Mouse (Mus musculus): Measurements from ENCODE around the gene Tsacc. TPM values are rescaled to one million over a fixed set of nuclear protein-coding genes. Genes with fewer than 3 reads are reported as not detected.
"Not testable (repeated sequence)": the region's sequence is repeated elsewhere in the genome, so short reads cannot be mapped to it uniquely, and the experiment has no call there.

The Tsacc gene
- polyA plus RNA-seq, 1 experiment: 10.1 TPM

GRCm38 (mm10) chr3:88331282-88331681, 34.5 kb upstream of the Tsacc start:
- Histone ChIP-seq H3K4me3 (ENCODE audit: insufficient read depth, low read length) (no peak overlapping the region), H3K4me1 (ENCODE audit: control insufficient read depth, insufficient read depth, low read length) (peaks cover 10% of the 10 kb centered on the region; the same call in 1 of the 2 replicates)

GRCm38 (mm10) chr3:88328956-88329355, 32.2 kb upstream of the Tsacc start:
- H3K4me1 ChIP-seq (ENCODE audit: control insufficient read depth, insufficient read depth, low read length): peaks cover 8% of the 10 kb centered on the region
- no peak for TF ChIP-seq POLR2A (IDR thresholded peaks at IDR 0.05; ENCODE audit: borderline replicate concordance, low read depth, low read length)
- H3K4me3 ChIP-seq (ENCODE audit: insufficient read depth, low read length): no peak overlapping the region
- H3K27ac ChIP-seq (ENCODE audit: insufficient read depth, low read depth, low read length): no peak overlapping the region

More at GRCm38 (mm10) chr3:88331282-88331681, 34.5 kb upstream of the Tsacc start:
- H3K27ac ChIP-seq (ENCODE audit: insufficient read depth, low read depth, low read length): no peak overlapping the region
- TF ChIP-seq CTCF (IDR thresholded peaks at IDR 0.05; ENCODE audit: low read depth, low read length): peak; percentile 84; the same call in 1 of the 2 replicates
- TF ChIP-seq POLR2A (IDR thresholded peaks at IDR 0.05; ENCODE audit: borderline replicate concordance, low read depth, low read length): no peak

GRCm38 (mm10) chr3:88324951-88325405, 28.2 kb upstream of the Tsacc start, which contains the start of gene Glmp:
TSS of gene Glmp (plus strand) at chr3:88325023.
- Histone ChIP-seq H3K4me1 (ENCODE audit: control insufficient read depth, insufficient read depth, low read length) (peaks cover 7% of the 10 kb centered on the region; the same call in 1 of the 2 replicates), H3K27ac (ENCODE audit: insufficient read depth, low read depth, low read length) (peak within 1 kb of the TSS; percentile 50), H3K4me3 (ENCODE audit: insufficient read depth, low read length) (peak within 1 kb of the TSS; percentile 80)
- no peak for TF ChIP-seq CTCF (IDR thresholded peaks at IDR 0.05; ENCODE audit: low read depth, low read length)
- TF ChIP-seq POLR2A (IDR thresholded peaks at IDR 0.05; ENCODE audit: borderline replicate concordance, low read depth, low read length): peak; percentile 58; the same call in 1 of the 2 replicates

DNA sequence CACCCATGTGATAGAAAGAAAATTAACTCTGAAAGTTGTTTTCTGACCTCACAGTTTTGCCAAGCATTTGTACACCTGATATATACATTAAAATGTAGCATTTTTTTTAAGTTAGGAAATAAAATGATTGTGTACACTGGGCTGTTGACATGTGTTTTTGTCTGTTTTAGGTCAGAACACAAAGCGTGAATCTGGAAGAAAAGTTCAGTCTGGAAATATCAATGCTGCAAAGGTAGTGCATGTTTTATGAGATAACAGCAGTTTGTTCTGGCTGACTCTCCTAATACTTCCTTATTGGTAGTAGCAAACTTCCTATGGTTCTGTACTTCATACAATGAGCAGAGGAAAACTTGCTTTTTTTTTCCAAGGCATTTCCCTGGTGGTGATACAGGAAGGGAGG, 2.4 kb upstream of the Tsacc start:
- peaks cover 7% of the 10 kb centered on the region for H3K4me1 ChIP-seq (ENCODE audit: control insufficient read depth, insufficient read depth, low read length)
- no peak overlapping the region for H3K27ac ChIP-seq (ENCODE audit: insufficient read depth, low read depth, low read length)
- TF ChIP-seq POLR2A (IDR thresholded peaks at IDR 0.05; ENCODE audit: borderline replicate concordance, low read depth, low read length) (no peak), CTCF (IDR thresholded peaks at IDR 0.05; ENCODE audit: low read depth, low read length) (no peak)
- no peak overlapping the region for H3K4me3 ChIP-seq (ENCODE audit: insufficient read depth, low read length)

DNA sequence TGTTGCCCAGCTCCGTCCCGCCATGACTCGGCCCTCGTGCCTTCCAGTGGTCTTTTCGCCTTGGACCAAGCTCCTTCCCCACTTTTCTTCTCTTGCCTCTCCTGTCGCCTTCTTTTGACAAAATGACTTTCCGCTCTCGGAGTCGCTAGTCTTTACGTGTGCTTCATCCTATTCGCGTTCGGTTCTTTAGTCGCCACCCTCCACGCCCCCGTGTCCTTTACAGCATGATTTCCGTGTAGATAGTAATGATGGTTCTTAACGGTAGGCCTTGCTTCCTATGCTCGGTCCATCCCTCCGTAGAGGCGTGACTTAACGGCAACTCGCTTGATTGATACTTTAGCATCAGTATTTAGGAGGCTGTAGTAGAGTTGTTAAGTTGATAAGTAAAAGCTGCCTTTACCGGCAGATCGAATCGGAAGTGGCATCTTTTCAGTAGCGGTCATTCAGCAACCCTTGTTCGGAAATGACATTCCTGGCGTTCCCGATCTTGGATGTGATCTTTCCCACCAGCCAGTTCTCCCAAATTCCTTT, 587 bp upstream of the Tsacc start:
- Histone ChIP-seq H3K4me1 (ENCODE audit: control insufficient read depth, insufficient read depth, low read length) (peaks cover 7% of the 10 kb centered on the region), H3K27ac (ENCODE audit: insufficient read depth, low read depth, low read length) (peak overlapping the region; percentile 59), H3K4me3 (ENCODE audit: insufficient read depth, low read length) (peak overlapping the region; percentile 68)
- TF ChIP-seq POLR2A (IDR thresholded peaks at IDR 0.05; ENCODE audit: borderline replicate concordance, low read depth, low read length) (no peak), CTCF (IDR thresholded peaks at IDR 0.05; ENCODE audit: low read depth, low read length) (no peak)

DNA sequence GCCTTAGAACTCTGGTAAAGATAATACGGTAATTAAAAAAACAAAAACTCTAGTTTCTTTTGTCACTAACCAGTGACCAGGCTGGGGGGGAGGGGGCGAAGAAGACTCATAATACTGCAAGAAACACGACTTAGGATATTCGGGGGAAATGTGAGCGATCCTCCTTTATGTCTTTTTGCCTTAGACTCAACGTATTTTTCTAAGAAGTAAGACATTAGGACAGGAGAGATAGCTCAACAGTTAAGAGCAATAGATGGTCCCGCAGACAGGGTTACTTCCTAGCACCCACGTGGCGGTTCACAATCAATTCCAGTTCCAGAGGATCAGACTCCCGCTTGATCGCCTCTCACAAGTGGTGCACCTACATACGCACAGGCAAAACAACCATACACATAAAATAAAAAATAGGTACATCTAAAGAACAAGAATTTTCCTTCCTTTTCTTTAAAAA, 664 bp downstream of the Tsacc start:
- TF ChIP-seq CTCF (IDR thresholded peaks at IDR 0.05; ENCODE audit: low read depth, low read length): no peak
- TF ChIP-seq POLR2A (IDR thresholded peaks at IDR 0.05; ENCODE audit: borderline replicate concordance, low read depth, low read length): no peak
- Histone ChIP-seq H3K27ac (ENCODE audit: insufficient read depth, low read depth, low read length) (peak overlapping the region; percentile 92), H3K4me1 (ENCODE audit: control insufficient read depth, insufficient read depth, low read length) (peaks cover 7% of the 10 kb centered on the region)

DNA sequence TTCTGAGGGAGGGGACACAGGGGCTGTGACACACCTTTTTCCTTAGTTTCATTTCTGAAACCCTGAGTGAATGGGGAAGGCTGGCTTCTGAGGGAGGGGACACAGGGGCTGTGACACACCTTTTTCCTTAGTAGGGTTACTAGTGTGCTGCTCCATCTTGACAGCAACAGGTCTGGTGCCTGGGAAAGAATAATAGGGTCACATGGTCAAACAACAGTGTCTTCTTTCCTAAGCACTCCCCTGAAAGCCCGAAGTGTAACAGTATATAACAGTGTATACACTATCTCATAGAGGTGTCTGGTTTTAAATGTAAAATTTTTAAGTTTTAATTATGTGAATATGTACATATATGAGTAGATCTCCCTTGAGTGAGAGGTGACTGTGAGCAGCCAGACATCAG, 1.5 kb downstream of the Tsacc start:
- H3K4me1 ChIP-seq (ENCODE audit: control insufficient read depth, insufficient read depth, low read length): not testable (repeated sequence)
- H3K27ac ChIP-seq (ENCODE audit: insufficient read depth, low read depth, low read length): 0 out of 2 replicates have a peak overlapping the region, but pooled peaks have one; percentile 92
- H3K4me3 ChIP-seq (ENCODE audit: insufficient read depth, low read length): peak overlapping the region; percentile 75

More for the DNA sequence above, 664 bp downstream of the Tsacc start:
- H3K4me3 ChIP-seq (ENCODE audit: insufficient read depth, low read length): peak overlapping the region; percentile 75

- H3K4me3 ChIP-seq (ENCODE audit: insufficient read depth, low read length): no peak overlapping the region
- TF ChIP-seq CTCF (IDR thresholded peaks at IDR 0.05; ENCODE audit: low read depth, low read length) (no peak), POLR2A (IDR thresholded peaks at IDR 0.05; ENCODE audit: borderline replicate concordance, low read depth, low read length) (no peak)
- H3K27ac ChIP-seq (ENCODE audit: insufficient read depth, low read depth, low read length): no peak overlapping the region
- H3K4me1 ChIP-seq (ENCODE audit: control insufficient read depth, insufficient read depth, low read length): peaks cover 2% of the 10 kb centered on the region; the same call in 1 of the 2 replicates
Measured at GRCm38 (mm10) chr3:88291970-88292369, 4.8 kb downstream of the Tsacc start.

DNA sequence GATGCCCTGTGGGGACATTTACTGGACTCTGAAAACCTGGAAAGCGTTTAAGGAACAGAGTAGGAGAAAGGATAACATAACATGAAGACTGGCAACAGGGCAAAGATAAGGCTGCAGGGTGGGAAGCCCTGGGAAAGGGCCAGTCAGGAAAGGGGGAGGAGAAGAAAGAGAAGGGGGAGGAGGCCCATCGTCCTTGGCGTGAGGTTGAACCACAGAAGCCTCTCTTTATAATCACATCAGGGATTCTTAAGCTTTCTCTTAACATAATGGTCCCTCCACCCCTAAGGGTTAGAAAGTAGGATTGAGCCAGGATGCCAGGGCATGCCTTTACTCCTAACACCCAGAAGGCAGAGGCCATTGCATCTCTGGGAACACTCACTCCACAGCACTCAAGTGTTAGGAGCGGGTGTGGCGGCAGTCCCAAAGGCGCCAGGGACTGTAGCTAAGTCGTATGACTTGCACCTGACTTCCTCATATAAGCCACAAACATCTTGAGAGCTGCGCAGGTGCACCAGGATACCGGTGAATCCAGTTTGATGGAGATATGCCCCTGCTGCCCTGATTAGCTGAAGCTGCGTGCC, 8.6 kb downstream of the Tsacc start:
- not testable (repeated sequence) for H3K4me1 ChIP-seq (ENCODE audit: control insufficient read depth, insufficient read depth, low read length); H3K4me3 ChIP-seq (ENCODE audit: insufficient read depth, low read length); H3K27ac ChIP-seq (ENCODE audit: insufficient read depth, low read depth, low read length)

GRCm38 (mm10) chr3:88287110-88287509, 9.7 kb downstream of the Tsacc start, which contains the start of gene Gm38392:
TSS of gene Gm38392 (minus strand) at chr3:88287210.
- TF ChIP-seq CTCF (IDR thresholded peaks at IDR 0.05; ENCODE audit: low read depth, low read length) (no peak), POLR2A (IDR thresholded peaks at IDR 0.05; ENCODE audit: borderline replicate concordance, low read depth, low read length) (no peak)
- no peak within 1 kb of the TSS for H3K4me3 ChIP-seq (ENCODE audit: insufficient read depth, low read length)
- no peaks in the 10 kb centered on the region for H3K4me1 ChIP-seq (ENCODE audit: control insufficient read depth, insufficient read depth, low read length)
- no peak within 1 kb of the TSS for H3K27ac ChIP-seq (ENCODE audit: insufficient read depth, low read depth, low read length)

GRCm38 (mm10) chr3:88285565-88285895, 11.3 kb downstream of the Tsacc start:
- not testable (repeated sequence) for H3K27ac ChIP-seq (ENCODE audit: insufficient read depth, low read depth, low read length); H3K4me1 ChIP-seq (ENCODE audit: control insufficient read depth, insufficient read depth, low read length); H3K4me3 ChIP-seq (ENCODE audit: insufficient read depth, low read length)

DNA sequence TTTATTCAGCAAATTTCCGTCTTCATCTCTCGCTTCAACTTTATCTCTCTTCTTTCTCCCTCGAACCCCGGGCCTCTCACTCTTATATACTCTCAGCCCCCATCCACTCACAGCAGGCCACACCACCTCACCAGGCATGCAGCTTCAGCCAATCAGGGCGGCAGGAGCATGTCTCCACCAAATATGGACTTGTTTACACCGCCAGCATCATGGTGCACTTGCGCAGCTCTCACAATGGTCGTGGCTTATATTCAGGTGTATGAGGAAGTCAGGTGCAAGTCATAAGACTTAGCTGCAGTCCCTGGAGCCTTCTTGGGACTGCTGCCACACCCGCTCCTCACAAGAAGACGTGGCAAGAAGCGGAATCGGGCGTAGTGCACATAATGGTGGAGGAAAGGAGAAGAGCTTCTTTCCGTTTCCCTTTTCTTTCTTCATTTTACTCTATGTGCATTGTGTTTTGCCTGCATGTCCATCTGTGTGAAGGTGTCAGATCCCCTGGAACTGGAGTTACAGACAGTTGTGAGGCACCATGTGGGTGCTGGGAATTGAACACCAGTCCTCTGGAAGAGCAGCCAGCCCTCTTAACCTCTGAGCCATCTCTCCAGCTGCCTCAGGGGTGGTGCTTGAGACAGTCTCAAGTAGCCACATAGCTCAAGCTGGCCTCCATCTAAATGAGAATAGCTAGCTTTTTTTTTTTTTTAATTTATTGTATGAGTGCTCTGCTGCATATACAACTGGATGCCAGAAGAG, 11.8 kb downstream of the Tsacc start:
- H3K4me1 ChIP-seq (ENCODE audit: control insufficient read depth, insufficient read depth, low read length); H3K27ac ChIP-seq (ENCODE audit: insufficient read depth, low read depth, low read length); H3K4me3 ChIP-seq (ENCODE audit: insufficient read depth, low read length): not testable (repeated sequence)

DNA sequence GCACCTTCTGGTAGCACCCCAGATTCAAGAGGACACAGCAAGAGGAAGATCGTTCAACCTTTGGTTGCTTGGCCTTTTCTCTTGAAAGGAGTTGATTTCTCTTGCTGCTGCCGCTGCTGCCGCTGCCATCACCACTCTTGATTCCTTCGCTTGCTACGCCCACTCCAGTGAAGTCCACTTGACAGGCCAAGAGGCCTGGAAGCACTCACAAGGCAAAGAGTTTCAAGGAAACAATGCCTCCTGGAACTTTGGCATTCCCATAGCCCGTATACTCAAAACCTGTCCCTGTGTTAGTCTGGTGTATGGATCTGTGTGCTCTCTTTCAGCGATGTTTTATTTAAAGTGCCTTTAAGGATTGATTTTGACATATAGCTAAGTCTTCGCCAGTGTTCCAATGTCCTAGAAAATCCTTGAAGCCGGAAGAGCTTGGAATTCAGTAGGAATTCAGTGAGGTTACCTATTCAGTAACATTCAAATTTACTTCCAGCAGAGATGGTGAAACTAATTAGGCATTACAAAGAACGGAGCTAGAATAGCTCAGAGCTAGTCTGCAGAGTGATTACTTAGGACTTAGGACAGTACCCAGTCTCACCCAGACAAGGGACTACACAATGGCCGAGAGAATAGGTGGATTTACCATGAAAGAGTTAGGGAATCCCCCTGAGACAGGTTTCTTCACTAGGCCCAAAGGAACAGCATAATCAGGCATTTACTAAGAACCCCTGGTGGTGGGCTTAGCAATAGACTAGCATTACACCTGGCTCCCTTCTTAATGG, 15.5 kb downstream of the Tsacc start:
- not testable (repeated sequence) for H3K4me1 ChIP-seq (ENCODE audit: control insufficient read depth, insufficient read depth, low read length); H3K4me3 ChIP-seq (ENCODE audit: insufficient read depth, low read length)

More for the DNA sequence above, 15.5 kb downstream of the Tsacc start:
- H3K27ac ChIP-seq (ENCODE audit: insufficient read depth, low read depth, low read length): not testable (repeated sequence)
